Mouse (Mus musculus) T-cell, adult 66 days (primary cell): ENCODE measurements around the gene Fam102a. TPM values are rescaled to one million over a fixed set of nuclear protein-coding genes. Genes with fewer than 3 reads are reported as not detected.

Experiments used
- total RNA-seq, 2 experiments: library from RNA; stranded (reverse); gene quantifications; 3 replicates in 1 of 2; 4 replicates in 1 of 2; pipeline ENCODE4 v1.2.4; 2023

Fam102a gene
- 100 to 1,000 TPM; 173 to 175 TPM for total RNA-seq

DNA sequence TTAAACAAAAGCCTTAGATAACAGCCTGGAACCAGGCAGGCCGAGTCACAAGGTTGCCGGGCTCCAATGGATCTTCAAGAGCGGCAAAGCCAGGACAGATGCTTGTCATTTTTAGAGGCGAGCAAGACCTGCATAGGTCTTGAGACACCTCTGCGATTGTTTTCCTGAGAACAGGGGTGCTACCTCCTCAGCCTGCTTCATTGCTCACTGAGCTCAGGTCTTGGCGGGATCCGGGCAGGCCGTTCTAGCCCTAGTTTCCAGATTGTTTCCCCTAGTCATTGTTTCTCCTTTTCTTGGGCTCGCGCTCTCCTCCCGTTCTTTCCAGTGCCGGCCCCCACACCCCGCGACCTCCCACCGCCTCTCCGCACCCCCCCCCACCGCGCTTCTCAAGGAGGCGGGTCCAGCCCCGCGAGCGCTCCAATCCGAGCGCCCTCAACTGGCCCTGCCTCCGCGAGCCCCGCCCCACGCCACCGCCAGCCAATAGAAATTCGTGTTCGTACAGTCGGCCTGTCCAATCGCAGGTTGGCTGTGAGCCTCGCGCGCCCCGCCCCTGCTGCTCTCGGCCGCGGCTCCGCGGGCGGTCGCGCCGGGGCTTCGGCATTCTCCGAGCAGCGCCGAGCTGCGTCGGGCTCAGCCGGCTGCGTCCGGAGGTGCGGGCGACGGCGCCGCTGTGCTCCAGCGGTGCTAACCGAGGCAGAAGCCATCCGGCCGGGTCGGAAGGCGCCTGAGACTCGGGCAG, at the start of gene Fam102a:
TSS of gene Fam102a (plus strand) at position 600 of the 739 bp plus-strand sequence.

DNA sequence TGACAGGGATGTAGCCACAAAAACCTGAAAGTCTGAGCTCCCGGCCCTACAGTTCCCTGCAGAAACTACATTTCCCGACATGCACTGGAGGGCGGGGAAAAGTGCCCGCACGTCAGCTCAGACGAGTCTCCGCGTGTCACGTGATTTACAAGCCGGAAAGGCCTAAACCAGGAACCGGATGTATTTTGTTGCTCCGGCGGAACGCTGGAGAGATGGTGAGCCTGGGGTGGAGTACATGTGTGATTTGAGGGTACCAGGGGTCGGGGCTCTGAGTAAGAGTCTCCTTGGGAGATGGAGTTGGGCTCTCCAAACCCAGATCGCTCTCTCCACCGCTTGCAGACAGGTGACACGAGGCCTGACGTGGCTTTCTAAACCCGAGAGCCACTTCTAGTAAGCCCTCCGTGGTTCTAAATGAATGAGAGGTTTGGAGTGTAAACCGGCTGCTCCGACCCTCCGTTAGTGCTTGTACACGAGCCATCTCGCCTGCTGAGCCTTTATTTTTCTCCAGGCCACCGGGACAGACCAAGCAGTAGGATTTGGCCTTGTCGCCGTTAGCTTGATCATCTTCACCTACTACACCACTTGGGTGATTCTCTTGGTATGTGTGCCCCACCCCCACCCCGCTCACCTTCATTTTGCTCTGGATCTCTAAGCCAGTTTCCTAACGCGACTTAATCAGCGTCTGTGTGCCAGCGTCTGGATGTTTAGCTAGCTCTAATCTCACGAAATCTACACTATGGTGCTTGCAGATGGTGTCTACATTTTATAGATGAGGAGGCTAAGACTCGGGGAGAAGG, 35.8 kb downstream of the Fam102a start, which contains the start of gene Dpm2:
TSS of gene Dpm2 (plus strand) at position 161 of the 797 bp plus-strand sequence.

DNA sequence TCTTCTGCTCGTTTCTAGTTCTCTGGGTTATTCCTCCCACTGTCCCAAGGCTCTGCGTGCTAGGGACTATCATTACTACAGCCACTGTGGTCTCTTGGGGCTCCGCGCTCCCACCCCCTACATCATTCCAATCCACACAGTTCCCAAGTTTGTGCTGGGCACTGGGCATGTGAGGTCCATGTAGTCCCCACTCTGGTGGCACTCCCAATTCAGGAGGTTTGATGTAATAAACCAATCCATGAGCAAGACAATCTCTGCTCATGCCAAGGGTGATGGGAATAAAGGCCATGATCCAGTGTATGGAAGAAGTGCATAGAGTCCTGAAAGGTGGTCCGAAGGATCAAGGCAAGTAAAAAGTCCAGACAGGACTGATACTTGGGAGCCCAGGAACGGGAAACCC, 39.4 kb downstream of the Fam102a start, which contains the start of gene Pip5kl1:
TSS of gene Pip5kl1 (plus strand) at position 301 of the 400 bp plus-strand sequence.

DNA sequence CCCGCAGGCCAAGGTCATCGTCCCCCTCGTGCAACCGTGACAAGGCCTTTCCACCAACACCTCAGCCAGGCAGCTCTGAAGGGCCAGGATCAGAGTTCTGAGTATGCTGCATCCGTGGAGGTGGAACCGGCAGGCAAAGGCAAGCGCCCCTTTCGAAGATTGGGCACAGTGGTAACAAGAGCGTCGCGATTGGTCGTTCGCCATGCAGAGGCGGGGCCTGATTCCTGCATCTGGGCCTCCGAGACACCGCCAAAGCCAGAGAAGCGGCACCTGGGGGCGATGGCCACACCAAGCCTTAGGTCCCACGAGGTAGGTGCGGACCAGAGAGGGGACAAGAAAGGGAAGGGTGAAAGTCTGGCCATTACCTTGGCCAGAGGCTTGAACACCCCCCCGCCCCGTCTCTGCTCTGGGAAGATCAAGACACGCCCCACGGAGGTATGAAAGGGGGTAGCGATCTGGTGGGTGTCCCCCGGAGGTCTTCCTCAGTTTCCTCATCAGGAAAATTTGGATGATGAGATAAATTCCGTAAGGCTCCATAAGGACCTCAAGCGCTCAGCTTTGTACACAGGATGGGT, 40.5 kb downstream of the Fam102a start, which contains the start of gene 9430097D07Rik:
TSS of gene 9430097D07Rik (minus strand) at position 99 of the 575 bp plus-strand sequence.

DNA sequence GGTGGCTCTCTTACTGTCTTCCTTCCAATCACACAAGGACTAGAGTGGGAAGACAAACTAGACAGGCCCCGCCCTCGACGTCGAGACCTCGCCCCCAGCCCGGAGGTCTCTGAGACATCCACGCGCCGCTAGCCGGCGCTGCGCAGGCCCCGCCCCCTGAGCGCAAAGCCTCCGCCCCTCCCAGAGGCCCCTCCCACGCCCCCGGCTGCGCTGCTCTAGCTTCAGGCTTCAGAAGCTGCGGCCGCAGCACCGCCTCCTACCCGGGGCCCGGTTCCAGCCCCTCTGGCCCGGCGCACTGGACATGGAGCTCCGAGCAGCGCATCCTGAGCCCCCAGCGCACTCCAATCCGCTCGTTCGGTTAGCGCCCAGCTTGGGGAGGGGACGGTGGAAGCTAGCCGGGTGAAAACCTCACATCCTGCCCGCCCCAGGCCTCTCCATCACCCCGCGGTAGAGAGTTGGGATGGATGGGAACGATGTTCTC, 51.8 kb downstream of the Fam102a start, which contains the start of gene St6galnac4:
TSS of gene St6galnac4 (plus strand) at position 225 of the 481 bp plus-strand sequence.

DNA sequence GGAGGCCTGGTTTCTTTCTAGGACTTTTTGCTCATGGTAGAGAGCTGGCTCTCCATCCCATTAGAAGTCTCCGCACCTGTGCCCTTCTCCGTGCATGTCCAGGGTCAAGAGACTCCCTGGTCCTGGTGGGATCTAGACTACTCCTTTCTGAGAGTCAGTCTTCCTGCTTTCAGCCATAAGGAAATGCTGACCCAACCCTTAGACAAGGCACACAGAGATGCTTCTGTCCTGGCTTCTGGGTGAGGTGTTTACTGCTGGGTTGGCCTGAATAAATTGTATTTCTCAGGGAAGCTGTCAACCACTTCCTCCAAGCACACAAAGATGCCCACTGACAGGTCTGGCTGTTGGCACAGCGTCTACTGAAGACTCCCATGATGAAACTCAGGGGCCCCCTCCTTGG, 64.3 kb downstream of the Fam102a start, which contains the start of gene St6galnac6:
TSS of gene St6galnac6 (plus strand) at position 301 of the 400 bp plus-strand sequence.

Other genes starting within 250 kb of the Fam102a start
- 10 to 100 TPM; 50.2 to 63.1 TPM for gene Golga2, start 247.9 kb upstream of the Fam102a start, total RNA-seq
- gene Swi5, start 247.3 kb upstream of the Fam102a start, total RNA-seq = 10 to 100 TPM; 79.4 to 92.1 TPM
- 100 to 1,000 TPM; 116 to 117 TPM for gene Ciz1, start 183.0 kb upstream of the Fam102a start, total RNA-seq
- not detected for gene Dnm1, start 182.0 kb upstream of the Fam102a start, total RNA-seq
- gene 1110008P14Rik, start 153.4 kb upstream of the Fam102a start, total RNA-seq = 10 to 100 TPM; 21.5 to 25.8 TPM
- gene Lcn2, start 147.1 kb upstream of the Fam102a start, total RNA-seq = 1 to 10 TPM; 1.9 to 2.4 TPM
- 1 to 10 TPM; 5.8 to 7.8 TPM for gene Ptges2, start 139.4 kb upstream of the Fam102a start, total RNA-seq
- gene Naif1, start 84.9 kb upstream of the Fam102a start, total RNA-seq = 1 to 10 TPM; 5.1 to 5.2 TPM
- gene Slc25a25, start 83.9 kb upstream of the Fam102a start, total RNA-seq = 10 to 100 TPM; 46.4 to 58.3 TPM
- gene Dpm2, start 35.5 kb downstream of the Fam102a start, total RNA-seq = 10 to 100 TPM; 57.9 to 58.0 TPM
- gene Pip5kl1, start 39.5 kb downstream of the Fam102a start, total RNA-seq = 1 to 10 TPM; 1.2 to 1.3 TPM
- not detected for gene 9430097D07Rik, start 40.4 kb downstream of the Fam102a start, total RNA-seq
- 10 to 100 TPM; 21.4 to 24.5 TPM for gene St6galnac4, start 51.8 kb downstream of the Fam102a start, total RNA-seq
- gene St6galnac6, start 64.4 kb downstream of the Fam102a start, total RNA-seq = 1 to 10 TPM; 5.1 to 6.9 TPM
- gene Ak1, start 86.4 kb downstream of the Fam102a start, total RNA-seq = not detected
- 10 to 100 TPM; 11.2 to 13.8 TPM for gene Eng, start 111.3 kb downstream of the Fam102a start, total RNA-seq
- 10 to 100 TPM; 25.8 to 28.1 TPM for gene Fpgs, start 168.8 kb downstream of the Fam102a start, total RNA-seq
- gene Cdk9, start 177.7 kb downstream of the Fam102a start, total RNA-seq = 100 to 1,000 TPM; 121 to 123 TPM
- 100 to 1,000 TPM; 120 to 121 TPM for gene Sh2d3c, start 185.7 kb downstream of the Fam102a start, total RNA-seq
- not detected for gene 6330409D20Rik, start 205.7 kb downstream of the Fam102a start, total RNA-seq
- 10 to 100 TPM; 29.2 to 34.5 TPM for gene Tor2a, start 221.9 kb downstream of the Fam102a start, total RNA-seq
- under 1 TPM in 1 of 2 experiments, not detected in 1; 0.90 TPM for gene Ttc16, start 240.3 kb downstream of the Fam102a start, total RNA-seq
- gene Ptrh1, start 240.5 kb downstream of the Fam102a start, total RNA-seq = 1 to 10 TPM; 5.6 to 7.2 TPM
- gene Cfap157, start 249.1 kb downstream of the Fam102a start, total RNA-seq = not detected